Mouse (Mus musculus) myocyte (in vitro differentiated cells): Measurements from ENCODE around the gene Mns1. TPM values are rescaled to one million over a fixed set of nuclear protein-coding genes. Genes with fewer than 3 reads are reported as not detected.

ENCODE experiments used
- H3K27me3 ChIP-seq: one replicate; pipeline ENCODE4 v1.6.1; 2011; ENCODE audit not compliant: control insufficient read depth, insufficient read depth, insufficient read length
- H3K36me3 ChIP-seq: one replicate; pipeline ENCODE4 v1.6.1; 2011; ENCODE audit not compliant: control insufficient read depth, insufficient read depth
- H3K4me2 ChIP-seq: one replicate; pipeline ENCODE4 v1.6.1; 2011; ENCODE audit warnings: low read depth, control low read depth
- H3K4me3 ChIP-seq: one replicate; pipeline ENCODE4 v1.5.1; 2011; ENCODE audit warnings: mild to moderate bottlenecking, control low read depth, moderate library complexity
- H3K79me2 ChIP-seq: one replicate; pipeline ENCODE4 v1.6.1; 2011; ENCODE audit not compliant: control insufficient read depth, insufficient read depth
- H3ac ChIP-seq: one replicate; pipeline ENCODE4 v1.6.1; 2011; ENCODE audit not compliant: control insufficient read depth, insufficient read length
- CEBPB ChIP-seq: IDR thresholded peaks from 2 replicates; pipeline ENCODE4 v1.6.1; 2011; ENCODE audit warnings: mild to moderate bottlenecking, moderate library complexity; ENCODE audit not compliant: poor library complexity, insufficient read depth, severe bottlenecking
- E2F4 ChIP-seq: IDR thresholded peaks from one replicate; pipeline ENCODE4 v1.6.1; 2011; ENCODE audit warnings: mild to moderate bottlenecking, control low read depth, moderate library complexity; ENCODE audit not compliant: insufficient read depth
- MAX ChIP-seq: IDR thresholded peaks from one replicate; pipeline ENCODE4 v1.6.1; 2011; ENCODE audit warnings: low read depth, mild to moderate bottlenecking, control low read depth
- MYOD1 ChIP-seq, 3 experiments: IDR thresholded peaks; one replicate each; pipeline ENCODE4 v1.6.1; 2011; ENCODE audit warnings: control low read depth in 2 of 3, low read depth in 2 of 3, mild to moderate bottlenecking in 2 of 3, moderate library complexity in 1 of 3; ENCODE audit not compliant: insufficient read length in 2 of 3, control insufficient read depth in 1 of 3
- MYOG ChIP-seq, 3 experiments: IDR thresholded peaks; one replicate each; pipeline ENCODE4 v1.6.1; 2011; ENCODE audit warnings: control low read depth in 2 of 3, low read depth in 2 of 3, mild to moderate bottlenecking in 2 of 3; ENCODE audit not compliant: insufficient read length in 2 of 3, control insufficient read depth in 1 of 3, insufficient read depth in 1 of 3
- POLR2A ChIP-seq: IDR thresholded peaks from one replicate; pipeline ENCODE4 v1.6.1; 2011; ENCODE audit warnings: low read depth, mild to moderate bottlenecking, control low read depth, moderate library complexity; ENCODE audit not compliant: insufficient read length
- POLR2AphosphoS2 ChIP-seq: IDR thresholded peaks from one replicate; pipeline ENCODE4 v1.6.1; 2011; ENCODE audit warnings: low read depth, control low read depth; ENCODE audit not compliant: insufficient read length
- REST ChIP-seq: IDR thresholded peaks from one replicate; pipeline ENCODE4 v1.6.1; 2011; ENCODE audit warnings: mild to moderate bottlenecking, control low read depth, moderate library complexity; ENCODE audit not compliant: insufficient read depth, insufficient read length
- SRF ChIP-seq: IDR thresholded peaks from one replicate; pipeline ENCODE4 v1.6.1; 2011; ENCODE audit warnings: low read depth; ENCODE audit not compliant: control insufficient read depth, insufficient read length
- TCF12 ChIP-seq: IDR thresholded peaks from one replicate; pipeline ENCODE4 v1.6.1; 2011; ENCODE audit warnings: mild to moderate bottlenecking, control low read depth; ENCODE audit not compliant: poor library complexity, insufficient read depth, severe bottlenecking
- TCF3 ChIP-seq: IDR thresholded peaks from one replicate; pipeline ENCODE4 v1.6.1; 2011; ENCODE audit warnings: low read depth, control low read depth; ENCODE audit not compliant: insufficient read length
- USF1 ChIP-seq: IDR thresholded peaks from one replicate; pipeline ENCODE4 v1.6.1; 2011; ENCODE audit warnings: low read depth, mild to moderate bottlenecking, control low read depth, moderate library complexity
- polyA plus RNA-seq: library from polyadenylated mRNA; unstranded; fragments of >200 nt; fragmentation: generic; extraction: Trizol; gene quantifications from one replicate; pipeline ENCODE4 v1.2.1, GENCODE M21; 2012; ENCODE audit warnings: missing spikeins

Mns1 gene
- polyA plus RNA-seq, 1 experiment, result 0.62 TPM

GRCm38 (mm10) chr9:72422753-72423152 is 15.1 kb upstream of the Mns1 start:
- no peaks in the 10 kb centered on the region for H3K79me2 ChIP-seq
- no peak overlapping the region for H3ac ChIP-seq
- H3K4me3 ChIP-seq, result no peak overlapping the region
- no peaks in the 10 kb centered on the region for H3K27me3 ChIP-seq
- no peaks in the 10 kb centered on the region for H3K36me3 ChIP-seq
- no peak for TF ChIP-seq CEBPB
- TF ChIP-seq SRF, result no peak
- TF ChIP-seq POLR2AphosphoS2, result no peak
- TF ChIP-seq E2F4, result no peak
- TF ChIP-seq TCF12, result no peak
- TF ChIP-seq REST, result no peak
- no peak overlapping the region for H3K4me2 ChIP-seq

DNA sequence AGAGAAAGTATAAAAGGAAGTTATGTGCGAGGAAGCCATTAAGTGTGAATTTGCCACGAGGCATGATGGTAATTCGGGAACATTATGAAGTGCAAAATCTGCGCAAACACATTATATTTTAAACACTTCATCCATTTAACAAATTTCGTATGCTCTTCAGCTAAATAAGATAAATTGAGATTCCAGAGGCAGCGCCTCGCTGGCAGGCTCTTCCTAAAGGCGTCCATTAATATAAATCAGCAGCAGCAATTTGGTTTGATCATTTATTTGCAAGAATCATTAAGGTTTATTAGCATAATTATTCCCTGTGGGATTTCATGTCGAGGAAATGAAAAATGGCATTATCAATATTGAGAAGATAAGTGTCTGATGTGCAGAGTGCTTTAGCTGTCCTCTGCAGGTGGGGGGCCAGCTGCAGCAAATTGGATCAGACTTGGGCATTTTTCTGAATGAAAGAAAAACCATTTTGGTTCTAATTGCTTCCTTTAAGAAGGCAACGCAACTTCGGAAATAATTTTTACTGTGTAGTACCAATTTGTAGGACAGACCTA is 12.4 kb upstream of the Mns1 start:
- H3ac ChIP-seq, result no peak overlapping the region
- no peaks in the 10 kb centered on the region for H3K36me3 ChIP-seq
- no peaks in the 10 kb centered on the region for H3K27me3 ChIP-seq
- H3K79me2 ChIP-seq, result no peaks in the 10 kb centered on the region
- TF ChIP-seq TCF12 (no peak), REST (no peak), CEBPB (no peak), SRF (no peak), TCF3 (no peak), E2F4 (no peak)
- no peak overlapping the region for H3K4me2 ChIP-seq
- no peak overlapping the region for H3K4me3 ChIP-seq

DNA sequence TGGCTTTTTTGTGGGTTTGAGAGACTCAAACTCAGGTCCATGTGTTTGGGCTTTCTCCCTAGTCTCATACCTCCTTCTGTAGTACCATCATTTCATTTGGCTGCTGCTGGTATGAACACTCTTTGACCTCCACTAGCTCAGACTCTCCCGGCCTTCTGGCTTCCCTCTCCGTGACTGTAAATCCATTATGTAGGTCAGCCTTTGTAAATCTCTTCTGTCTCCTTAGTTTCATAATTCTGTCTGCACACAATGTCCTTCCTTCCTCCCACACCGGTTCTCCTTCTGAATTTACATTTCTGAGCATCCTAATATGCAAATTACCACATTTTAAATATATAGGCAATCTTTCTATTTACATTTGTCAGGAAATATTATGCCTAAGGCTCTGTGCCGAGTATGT is 9.9 kb upstream of the Mns1 start:
- TF ChIP-seq TCF3, result no peak
- no peak for TF ChIP-seq POLR2A
- TF ChIP-seq TCF12, result no peak
- TF ChIP-seq SRF, result no peak
- TF ChIP-seq REST, result no peak
- TF ChIP-seq E2F4, result no peak
- TF ChIP-seq MYOG (IDR thresholded peaks at IDR 0.05; ENCODE audit: control insufficient read depth in 1 of 3, insufficient read depth in 1 of 3, insufficient read length in 2 of 3, low read depth in 2 of 3), result no peak
- no peak for TF ChIP-seq CEBPB
- no peak for TF ChIP-seq MAX
- TF ChIP-seq MYOD1 (IDR thresholded peaks at IDR 0.05; ENCODE audit: control insufficient read depth in 1 of 3, insufficient read length in 2 of 3, low read depth in 2 of 3), result no peak
- no peak for TF ChIP-seq USF1

GRCm38 (mm10) chr9:72434876-72435275 is 2.9 kb upstream of the Mns1 start:
- H3K4me3 ChIP-seq, result no peak overlapping the region
- H3ac ChIP-seq, result no peak overlapping the region
- H3K4me2 ChIP-seq, result peak overlapping the region; percentile 62
- no peaks in the 10 kb centered on the region for H3K36me3 ChIP-seq
- H3K27me3 ChIP-seq, result peaks cover 6% of the 10 kb centered on the region
- H3K79me2 ChIP-seq, result no peaks in the 10 kb centered on the region
- TF ChIP-seq MYOG (IDR thresholded peaks at IDR 0.05; ENCODE audit: control insufficient read depth in 1 of 3, insufficient read depth in 1 of 3, insufficient read length in 2 of 3, low read depth in 2 of 3) (no peak), MYOD1 (IDR thresholded peaks at IDR 0.05; ENCODE audit: control insufficient read depth in 1 of 3, insufficient read length in 2 of 3, low read depth in 2 of 3) (no peak), POLR2AphosphoS2 (no peak), TCF3 (no peak), USF1 (no peak)

More for the DNA sequence above, 9.9 kb upstream of the Mns1 start:
- no peaks in the 10 kb centered on the region for H3K36me3 ChIP-seq
- no peaks in the 10 kb centered on the region for H3K79me2 ChIP-seq
- H3K4me3 ChIP-seq, result no peak overlapping the region
- H3K27me3 ChIP-seq, result peaks cover 6% of the 10 kb centered on the region
- H3K4me2 ChIP-seq, result no peak overlapping the region
- no peak overlapping the region for H3ac ChIP-seq

DNA sequence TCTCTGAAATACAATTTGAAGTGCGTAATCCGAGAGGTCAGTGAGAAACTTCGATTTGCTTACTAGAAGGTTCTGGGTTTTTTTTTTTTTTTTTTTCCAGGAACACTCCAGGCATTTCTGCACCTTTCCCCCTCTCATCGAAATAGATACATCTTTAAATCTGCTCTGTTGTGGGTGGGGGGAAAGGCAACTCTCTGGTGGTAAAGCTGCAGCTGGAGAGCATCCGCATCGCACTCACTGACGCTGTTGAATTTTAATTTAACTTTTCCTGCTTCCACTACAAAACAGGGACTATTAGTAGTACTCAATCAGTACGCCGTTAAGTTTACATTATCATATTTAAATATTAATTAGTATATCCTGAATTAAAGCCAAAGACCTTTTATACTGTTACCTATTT is 938 bp downstream of the Mns1 start:
- Histone ChIP-seq H3ac (no peak overlapping the region), H3K36me3 (no peaks in the 10 kb centered on the region), H3K79me2 (no peaks in the 10 kb centered on the region), H3K4me2 (peak overlapping the region; percentile 95), H3K4me3 (peak overlapping the region; percentile 29), H3K27me3 (no peaks in the 10 kb centered on the region)
- TF ChIP-seq TCF3 (no peak), CEBPB (no peak), POLR2A (no peak), REST (no peak), TCF12 (no peak), MYOG (IDR thresholded peaks at IDR 0.05; ENCODE audit: control insufficient read depth in 1 of 3, insufficient read depth in 1 of 3, insufficient read length in 2 of 3, low read depth in 2 of 3) (no peak), MYOD1 (IDR thresholded peaks at IDR 0.05; ENCODE audit: control insufficient read depth in 1 of 3, insufficient read length in 2 of 3, low read depth in 2 of 3) (no peak), POLR2AphosphoS2 (no peak), MAX (no peak), USF1 (no peak), SRF (no peak), E2F4 (no peak)
